Mouse (Mus musculus): Measurements from ENCODE around the gene Hdac8.

GRCm38 (mm10) chrX:102262620-102263345, 242.4 kb downstream of the Hdac8 start:
- no peak for TF ChIP-seq MXI1 (IDR thresholded peaks at IDR 0.05; ENCODE audit: low read depth, low read length)
- no peak for TF ChIP-seq POLR2A (IDR thresholded peaks at IDR 0.05; ENCODE audit: control insufficient read depth in 1 of 2, insufficient read depth in 1 of 2, low read depth in 1 of 2, low read length in 2 of 2, poor library complexity in 1 of 2)
- TF ChIP-seq TAL1 (IDR thresholded peaks at IDR 0.05; ENCODE audit: low read length) = no peak
- no peak for TF ChIP-seq UBTF (IDR thresholded peaks at IDR 0.05; ENCODE audit: borderline replicate concordance, insufficient read depth, low read depth, low read length)
- no peak for TF ChIP-seq ELF1 (IDR thresholded peaks at IDR 0.05; ENCODE audit: low read depth, low read length)
- TF ChIP-seq CTCF (IDR thresholded peaks at IDR 0.05 in 2 of 3, conservative IDR thresholded peaks at IDR 0.05 in 1 of 3; ENCODE audit: control insufficient read depth in 1 of 3, insufficient read depth in 1 of 3, low read depth in 2 of 3, low read length in 3 of 3, poor library complexity in 1 of 3, severe bottlenecking in 1 of 3) = no peak
- no peak for TF ChIP-seq GABPA (IDR thresholded peaks at IDR 0.05; ENCODE audit: low read depth, low read length)
- no peak for TF ChIP-seq GATA1 (IDR thresholded peaks at IDR 0.05; ENCODE audit: low read depth, low read length)
- no peak for TF ChIP-seq USF2 (IDR thresholded peaks at IDR 0.05; ENCODE audit: borderline replicate concordance in 1 of 2, insufficient read depth in 1 of 2, low read depth in 1 of 2, low read length in 2 of 2)
- no peak for TF ChIP-seq BHLHE40 (IDR thresholded peaks at IDR 0.05; ENCODE audit: borderline replicate concordance, low read depth, low read length)

Measured in MEL (cell line).